Mouse (Mus musculus): ENCODE data around the gene Rtbdn.
A peak's percentile ranks its signal among the peaks of the same experiment; 100 is the strongest.

GRCm38 (mm10) chr8:84913960-84914359, 32.8 kb upstream of the Rtbdn start:
- peak; percentile 33 for TF ChIP-seq CTCF (IDR thresholded peaks at IDR 0.05; ENCODE audit: low read depth, low read length)
- no peak for TF ChIP-seq POLR2A (IDR thresholded peaks at IDR 0.05; ENCODE audit: insufficient read depth, low read length)

All from ES-Bruce4 (cell line).